Mouse (Mus musculus): ENCODE measurements at regions not wholly inside any gene's neighbourhood (a gene's known extent, or its start where the extent isn't known, plus 50 kb on each side); places are given as distances from the start of the nearest gene placed in this dataset.

GRCm38 (mm10) chr11:64746146-64746545, 232.7 kb upstream of the Elac2 start:
- H3K36me3 ChIP-seq: no peaks in the 10 kb centered on the region
- no peak overlapping the region for H3K27ac ChIP-seq
- no peak overlapping the region for H3K4me3 ChIP-seq (replicated peaks)
- WGBS (ENCODE audit: insufficient replicate concordance): 69% methylated on average over 6 of the region's 6 CpGs
- no peak overlapping the region for H3K9ac ChIP-seq
- no peak for ATAC-seq (ENCODE audit: low read depth)
- no peaks in the 10 kb centered on the region for H3K9me3 ChIP-seq (replicated peaks)
- H3K4me1 ChIP-seq (replicated peaks): no peaks in the 10 kb centered on the region
- no peaks in the 10 kb centered on the region for H3K27me3 ChIP-seq
- H3K4me2 ChIP-seq: no peak overlapping the region
- DNase-seq: no peak

- ATAC-seq (ENCODE audit: low read depth) (no peak), DNase-seq (no peak)
- no peak overlapping the region for H3K4me3 ChIP-seq (replicated peaks)
- no peaks in the 10 kb centered on the region for H3K9me3 ChIP-seq (replicated peaks)
- H3K27me3 ChIP-seq: no peaks in the 10 kb centered on the region
- no peaks in the 10 kb centered on the region for H3K4me1 ChIP-seq (replicated peaks)
- 27% methylated on average over 9 of the region's 9 CpGs for WGBS (ENCODE audit: insufficient replicate concordance)
- no peak overlapping the region for H3K4me2 ChIP-seq
- H3K9ac ChIP-seq: no peak overlapping the region
- no peaks in the 10 kb centered on the region for H3K36me3 ChIP-seq
- H3K27ac ChIP-seq: no peak overlapping the region
Observed at GRCm38 (mm10) chr11:64749976-64750375, 228.9 kb upstream of the Elac2 start.

- no peak for ATAC-seq (ENCODE audit: low read depth)
Observed at GRCm38 (mm10) chr11:64752299-64752698, 226.5 kb upstream of the Elac2 start.

GRCm38 (mm10) chr11:64752816-64753215, 226.0 kb upstream of the Elac2 start:
- Histone ChIP-seq H3K27me3 (no peaks in the 10 kb centered on the region), H3K27ac (no peak overlapping the region), H3K9ac (no peak overlapping the region), H3K4me3 (replicated peaks) (no peak overlapping the region), H3K36me3 (no peaks in the 10 kb centered on the region), H3K4me1 (replicated peaks) (no peaks in the 10 kb centered on the region), H3K9me3 (replicated peaks) (no peaks in the 10 kb centered on the region), H3K4me2 (no peak overlapping the region)
- ATAC-seq (ENCODE audit: low read depth) (no peak), DNase-seq (no peak)
- 66% methylated on average over 7 of the region's 7 CpGs for WGBS (ENCODE audit: insufficient replicate concordance)

More at GRCm38 (mm10) chr11:64752299-64752698, 226.5 kb upstream of the Elac2 start:
- no peaks in the 10 kb centered on the region for H3K27me3 ChIP-seq
- 37% methylated on average over 3 of the region's 3 CpGs for WGBS (ENCODE audit: insufficient replicate concordance)
- no peaks in the 10 kb centered on the region for H3K4me1 ChIP-seq (replicated peaks)
- no peaks in the 10 kb centered on the region for H3K36me3 ChIP-seq
- no peak overlapping the region for H3K4me2 ChIP-seq
- DNase-seq: peak; percentile 3
- no peaks in the 10 kb centered on the region for H3K9me3 ChIP-seq (replicated peaks)
- no peak overlapping the region for H3K27ac ChIP-seq
- no peak overlapping the region for H3K4me3 ChIP-seq (replicated peaks)
- H3K9ac ChIP-seq: no peak overlapping the region

GRCm38 (mm10) chr11:64754076-64754475, 224.8 kb upstream of the Elac2 start:
- Histone ChIP-seq H3K4me2 (no peak overlapping the region), H3K27me3 (no peaks in the 10 kb centered on the region), H3K9me3 (replicated peaks) (no peaks in the 10 kb centered on the region), H3K4me1 (replicated peaks) (no peaks in the 10 kb centered on the region), H3K36me3 (no peaks in the 10 kb centered on the region), H3K27ac (no peak overlapping the region), H3K4me3 (replicated peaks) (no peak overlapping the region), H3K9ac (no peak overlapping the region)
- ATAC-seq (ENCODE audit: low read depth) (no peak), DNase-seq (no peak)
- 58% methylated on average over 5 of the region's 5 CpGs for WGBS (ENCODE audit: insufficient replicate concordance)

- 85% methylated on average over 1 of the region's 1 CpGs for WGBS (ENCODE audit: insufficient replicate concordance)
- H3K4me2 ChIP-seq: no peak overlapping the region
- H3K9ac ChIP-seq: no peak overlapping the region
- H3K4me3 ChIP-seq (replicated peaks): no peak overlapping the region
- no peak for DNase-seq
- no peaks in the 10 kb centered on the region for H3K27me3 ChIP-seq
- H3K36me3 ChIP-seq: no peaks in the 10 kb centered on the region
- H3K27ac ChIP-seq: no peak overlapping the region
- ATAC-seq (ENCODE audit: low read depth): no peak
- no peaks in the 10 kb centered on the region for H3K9me3 ChIP-seq (replicated peaks)
- H3K4me1 ChIP-seq (replicated peaks): no peaks in the 10 kb centered on the region
Observed at GRCm38 (mm10) chr11:64755563-64755962, 223.3 kb upstream of the Elac2 start.

- H3K4me3 ChIP-seq (replicated peaks): no peak overlapping the region
- no peak overlapping the region for H3K27ac ChIP-seq
- ATAC-seq (ENCODE audit: low read depth) (no peak), DNase-seq (no peak)
- no peaks in the 10 kb centered on the region for H3K27me3 ChIP-seq
- no peak overlapping the region for H3K4me2 ChIP-seq
- 74% methylated on average over 3 of the region's 3 CpGs for WGBS (ENCODE audit: insufficient replicate concordance)
- H3K9me3 ChIP-seq (replicated peaks): no peaks in the 10 kb centered on the region
- no peaks in the 10 kb centered on the region for H3K36me3 ChIP-seq
- H3K4me1 ChIP-seq (replicated peaks): no peaks in the 10 kb centered on the region
- no peak overlapping the region for H3K9ac ChIP-seq
Observed at GRCm38 (mm10) chr11:64760626-64761025, 218.2 kb upstream of the Elac2 start.

- no peaks in the 10 kb centered on the region for H3K4me1 ChIP-seq (replicated peaks)
- no peaks in the 10 kb centered on the region for H3K9me3 ChIP-seq (replicated peaks)
- H3K4me2 ChIP-seq: no peak overlapping the region
- H3K9ac ChIP-seq: no peak overlapping the region
- no peaks in the 10 kb centered on the region for H3K27me3 ChIP-seq
- H3K36me3 ChIP-seq: no peaks in the 10 kb centered on the region
- no peak for ATAC-seq (ENCODE audit: low read depth)
- no peak for DNase-seq
- H3K27ac ChIP-seq: no peak overlapping the region
- no peak overlapping the region for H3K4me3 ChIP-seq (replicated peaks)
- 66% methylated on average over 3 of the region's 3 CpGs for WGBS (ENCODE audit: insufficient replicate concordance)
Observed at GRCm38 (mm10) chr11:64762755-64763154, 216.1 kb upstream of the Elac2 start.

GRCm38 (mm10) chr11:64764056-64764455, 214.8 kb upstream of the Elac2 start:
- 52% methylated on average over 6 of the region's 6 CpGs for WGBS (ENCODE audit: insufficient replicate concordance)
- no peaks in the 10 kb centered on the region for H3K4me1 ChIP-seq (replicated peaks)
- no peaks in the 10 kb centered on the region for H3K9me3 ChIP-seq (replicated peaks)
- no peak overlapping the region for H3K27ac ChIP-seq
- ATAC-seq (ENCODE audit: low read depth) (no peak), DNase-seq (no peak)
- H3K4me2 ChIP-seq: no peak overlapping the region
- no peak overlapping the region for H3K9ac ChIP-seq
- no peak overlapping the region for H3K4me3 ChIP-seq (replicated peaks)
- H3K27me3 ChIP-seq: no peaks in the 10 kb centered on the region
- H3K36me3 ChIP-seq: no peaks in the 10 kb centered on the region

GRCm38 (mm10) chr11:64776691-64777090, 202.1 kb upstream of the Elac2 start:
- Histone ChIP-seq H3K9me3 (replicated peaks) (no peaks in the 10 kb centered on the region), H3K36me3 (no peaks in the 10 kb centered on the region), H3K4me2 (no peak overlapping the region), H3K4me1 (replicated peaks) (no peaks in the 10 kb centered on the region), H3K4me3 (replicated peaks) (no peak overlapping the region), H3K9ac (no peak overlapping the region), H3K27me3 (no peaks in the 10 kb centered on the region), H3K27ac (no peak overlapping the region)
- ATAC-seq (ENCODE audit: low read depth): no peak
- DNase-seq: no peak
- 69% methylated on average over 5 of the region's 5 CpGs for WGBS (ENCODE audit: insufficient replicate concordance)

- peak overlapping the region; percentile 70 for H3K27ac ChIP-seq
- H3K4me3 ChIP-seq (replicated peaks): no peak overlapping the region
- peaks cover 24% of the 10 kb centered on the region for H3K4me1 ChIP-seq (replicated peaks)
- peak overlapping the region; percentile 54 for H3K4me2 ChIP-seq
- H3K9ac ChIP-seq: peak overlapping the region; percentile 45
- no peaks in the 10 kb centered on the region for H3K9me3 ChIP-seq (replicated peaks)
- H3K36me3 ChIP-seq: no peaks in the 10 kb centered on the region
- no peak for DNase-seq
- no peaks in the 10 kb centered on the region for H3K27me3 ChIP-seq
- no peak for ATAC-seq (ENCODE audit: low read depth)
- 43% methylated on average over 21 of the region's 21 CpGs for WGBS (ENCODE audit: insufficient replicate concordance)
Observed at GRCm38 (mm10) chr11:64800246-64801121, 178.4 kb upstream of the Elac2 start.

GRCm38 (mm10) chr11:64801351-64801750, 177.5 kb upstream of the Elac2 start:
- Histone ChIP-seq H3K4me2 (peak overlapping the region; percentile 54), H3K4me1 (replicated peaks) (peaks cover 24% of the 10 kb centered on the region), H3K36me3 (no peaks in the 10 kb centered on the region), H3K9ac (peak overlapping the region; percentile 45), H3K9me3 (replicated peaks) (no peaks in the 10 kb centered on the region), H3K4me3 (replicated peaks) (0 out of 2 replicates have a peak overlapping the region, but pooled peaks have one; percentile 5), H3K27ac (peak overlapping the region; percentile 70), H3K27me3 (no peaks in the 10 kb centered on the region)
- peak; percentile 81 for DNase-seq
- peak; percentile 100 for ATAC-seq (ENCODE audit: low read depth)
- WGBS (ENCODE audit: insufficient replicate concordance): 14% methylated on average over 10 of the region's 10 CpGs
